Mouse (Mus musculus): ENCODE results near the gene Agrp. TPM values are rescaled to one million over a fixed set of nuclear protein-coding genes. Genes with fewer than 3 reads are reported as not detected.
"Not testable (repeated sequence)": the region's sequence is repeated elsewhere in the genome, so short reads cannot be mapped to it uniquely, and the experiment has no call there.

The Agrp gene
- polyA plus RNA-seq, 1 experiment from 2014 or later: 1.2 TPM

DNA sequence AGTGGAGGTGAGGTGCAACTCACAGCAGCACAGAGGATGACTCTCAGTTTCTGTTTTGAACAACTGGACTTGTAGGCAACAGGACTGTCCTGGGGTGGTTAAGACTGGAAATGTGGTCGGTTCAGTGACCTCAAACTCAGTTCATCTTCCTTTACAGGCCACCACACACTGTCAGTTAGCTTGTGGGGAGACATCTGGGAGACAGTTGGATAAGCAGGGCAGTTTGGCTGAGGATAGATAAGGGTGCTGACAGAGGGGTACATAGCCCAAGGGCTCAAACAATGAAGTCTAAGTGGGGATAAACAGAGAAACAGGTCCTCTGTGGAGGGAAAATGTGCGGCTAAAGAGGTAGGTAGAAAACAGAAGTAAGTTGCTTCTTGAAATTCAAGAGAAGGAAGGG is 27.8 kb downstream of the Agrp start:
- no peaks in the 10 kb centered on the region for H3K9me3 ChIP-seq (replicated peaks)
- ATAC-seq (ENCODE audit: low FRiP score): no peak
- H3K27ac ChIP-seq (replicated peaks): no peak overlapping the region
- no peaks in the 10 kb centered on the region for H3K36me3 ChIP-seq
- peaks cover 18% of the 10 kb centered on the region for H3K27me3 ChIP-seq (replicated peaks)
- no peak overlapping the region for H3K4me2 ChIP-seq
- no peak overlapping the region for H3K4me3 ChIP-seq (replicated peaks)
- 82% methylated on average over 2 of the region's 2 CpGs for WGBS
- H3K9ac ChIP-seq (replicated peaks): no peak overlapping the region
- peaks cover 51% of the 10 kb centered on the region for H3K4me1 ChIP-seq

DNA sequence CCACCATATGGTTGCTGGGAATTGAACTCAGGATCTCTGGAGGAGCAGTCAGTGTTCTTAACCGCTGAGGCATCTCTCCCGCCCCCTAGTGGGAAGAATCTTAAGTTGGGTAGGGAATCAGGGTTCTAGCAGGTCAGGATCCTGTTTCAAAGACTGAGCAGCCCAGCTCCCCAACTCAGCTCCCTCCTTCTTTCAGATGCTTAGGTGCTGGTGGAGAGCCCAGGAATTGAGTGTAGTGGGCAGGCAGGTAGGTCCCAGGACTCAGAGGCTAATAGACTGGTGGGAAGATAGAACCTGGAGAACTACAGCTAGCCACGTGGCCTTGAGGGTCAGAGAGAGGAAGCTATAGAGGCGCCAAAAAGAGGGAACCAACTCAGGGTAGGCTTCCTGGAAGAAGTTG is 29.5 kb downstream of the Agrp start:
- Histone ChIP-seq H3K36me3 (no peaks in the 10 kb centered on the region), H3K4me3 (replicated peaks) (no peak overlapping the region), H3K27me3 (replicated peaks) (peaks cover 15% of the 10 kb centered on the region), H3K9me3 (replicated peaks) (no peaks in the 10 kb centered on the region), H3K4me2 (peak overlapping the region; percentile 87; the same call in 1 of the 2 replicates), H3K4me1 (peaks cover 36% of the 10 kb centered on the region), H3K27ac (replicated peaks) (no peak overlapping the region), H3K9ac (replicated peaks) (no peak overlapping the region)
- no peak for ATAC-seq (ENCODE audit: low FRiP score)
- 40% methylated on average over 4 of the region's 4 CpGs for WGBS

DNA sequence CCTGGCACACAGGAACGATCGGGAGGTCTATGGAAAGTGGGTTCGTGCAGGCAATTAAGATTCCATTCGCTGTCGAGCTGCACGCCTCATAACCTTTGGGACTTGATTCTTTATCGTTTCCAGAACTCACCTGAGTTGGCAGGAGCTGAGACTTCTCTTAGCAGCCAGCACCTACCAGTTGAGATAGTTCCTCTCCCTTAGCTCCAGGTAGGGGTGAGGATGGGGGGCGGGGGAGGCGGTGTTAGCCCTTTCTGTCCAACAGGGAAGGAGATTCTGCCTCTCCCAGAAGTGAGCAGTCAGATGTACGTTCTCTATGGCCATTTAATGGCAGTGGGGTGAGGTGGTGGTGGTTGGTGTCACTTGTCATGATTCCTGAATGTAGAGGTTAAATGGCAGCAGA is 30.1 kb downstream of the Agrp start:
- H3K4me1 ChIP-seq: peaks cover 33% of the 10 kb centered on the region
- H3K4me3 ChIP-seq (replicated peaks): peak overlapping the region; percentile 67
- no peaks in the 10 kb centered on the region for H3K36me3 ChIP-seq
- peaks cover 9% of the 10 kb centered on the region for H3K27me3 ChIP-seq (replicated peaks)
- WGBS: 4% methylated on average over 10 of the region's 10 CpGs
- H3K9ac ChIP-seq (replicated peaks): peak overlapping the region; percentile 88
- no peak for ATAC-seq (ENCODE audit: low FRiP score)
- H3K4me2 ChIP-seq: peak overlapping the region; percentile 87
- no peaks in the 10 kb centered on the region for H3K9me3 ChIP-seq (replicated peaks)
- H3K27ac ChIP-seq (replicated peaks): peak overlapping the region; percentile 91

DNA sequence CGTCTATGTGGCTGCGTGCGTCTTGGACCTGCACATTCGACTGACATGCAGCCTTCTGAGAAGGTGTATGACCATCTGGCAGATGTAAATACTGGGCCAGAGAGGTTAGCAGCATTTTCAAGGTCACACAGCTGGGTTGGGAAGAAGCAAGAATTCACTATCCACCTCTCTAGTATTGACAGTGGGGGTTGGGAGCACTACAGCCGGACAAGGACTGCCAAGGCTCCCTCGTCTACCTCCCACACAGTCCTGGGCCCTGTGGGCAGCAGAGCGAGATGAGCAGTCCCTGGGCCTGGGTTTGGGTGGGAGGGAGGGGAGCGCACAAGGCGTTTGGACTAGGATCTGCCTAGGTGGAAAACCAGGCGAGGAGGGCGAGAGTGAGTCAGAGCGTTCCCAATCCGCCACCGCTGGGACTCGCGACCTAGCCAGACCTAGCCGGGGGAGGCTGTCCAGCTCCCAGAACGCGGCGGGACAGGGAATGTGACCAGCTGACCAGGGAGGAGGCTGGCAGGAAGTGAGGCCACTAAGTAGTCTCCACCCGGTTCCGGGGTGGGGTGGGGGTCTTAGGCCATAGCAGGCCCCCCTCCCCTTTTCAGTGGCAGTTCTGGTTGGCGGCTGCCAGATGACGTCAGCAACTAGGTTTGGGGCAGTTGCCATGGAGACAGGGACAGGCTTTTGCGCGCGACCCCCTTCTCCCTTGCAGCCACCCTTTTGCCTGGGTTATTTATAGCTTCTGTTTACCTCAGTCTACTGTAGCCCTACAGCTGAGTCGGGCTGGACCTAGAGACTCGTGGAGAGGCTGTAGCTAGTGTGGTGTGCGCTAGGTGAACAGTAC is 30.8 kb downstream of the Agrp start:
- peaks cover 2% of the 10 kb centered on the region; the same call in 1 of the 2 replicates for H3K27me3 ChIP-seq (replicated peaks)
- WGBS: 1% methylated on average over 30 of the region's 30 CpGs
- peak overlapping the region; percentile 87 for H3K4me2 ChIP-seq
- H3K4me1 ChIP-seq: peaks cover 33% of the 10 kb centered on the region
- peak overlapping the region; percentile 67 for H3K4me3 ChIP-seq (replicated peaks)
- H3K36me3 ChIP-seq: no peaks in the 10 kb centered on the region
- H3K27ac ChIP-seq (replicated peaks): peak overlapping the region; percentile 91
- no peaks in the 10 kb centered on the region for H3K9me3 ChIP-seq (replicated peaks)
- H3K9ac ChIP-seq (replicated peaks): peak overlapping the region; percentile 88
- ATAC-seq (ENCODE audit: low FRiP score): peak; percentile 70

DNA sequence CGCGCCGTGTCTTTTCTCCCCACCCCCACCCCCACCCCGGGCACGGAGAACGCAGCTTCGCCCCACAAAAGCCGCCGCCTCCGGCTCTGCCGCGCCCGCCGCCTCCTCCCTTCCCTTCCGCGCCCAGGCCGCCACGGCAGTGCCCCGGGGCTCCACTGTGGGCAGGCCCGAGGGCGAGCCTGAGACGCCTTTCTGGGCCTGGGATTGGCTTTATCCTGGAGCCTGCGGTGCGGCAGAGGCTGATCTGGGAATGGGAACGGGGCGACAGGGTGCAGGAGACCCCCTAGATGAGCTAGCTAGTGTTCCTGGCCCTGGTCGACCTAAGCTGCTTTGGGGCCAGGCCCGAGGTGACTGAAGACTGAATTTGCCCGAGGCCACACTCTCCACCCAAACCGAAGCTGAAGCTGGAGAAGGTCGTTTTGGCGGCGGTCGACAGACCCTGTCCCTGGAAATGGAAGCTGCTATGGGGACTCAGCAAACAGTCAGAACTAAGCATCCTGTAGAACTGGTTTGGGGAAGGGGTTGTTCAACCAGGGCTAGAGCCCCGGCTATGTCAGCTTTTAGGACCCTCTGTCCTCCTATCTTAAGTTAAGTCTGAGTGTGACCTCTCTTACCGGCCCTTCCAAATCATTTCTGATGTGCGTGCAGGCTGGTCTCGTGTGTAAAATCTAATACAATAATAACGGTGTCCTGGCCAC is 31.6 kb downstream of the Agrp start:
- under 1% methylated on average over 29 of the region's 39 CpGs for WGBS
- H3K9ac ChIP-seq (replicated peaks): peak overlapping the region; percentile 88
- peak; percentile 64 for ATAC-seq (ENCODE audit: low FRiP score)
- H3K27ac ChIP-seq (replicated peaks): peak overlapping the region; percentile 91
- H3K4me2 ChIP-seq: peak overlapping the region; percentile 87
- H3K4me3 ChIP-seq (replicated peaks): peak overlapping the region; percentile 67
- no peaks in the 10 kb centered on the region for H3K36me3 ChIP-seq
- no peaks in the 10 kb centered on the region; the same call in 1 of the 2 replicates for H3K27me3 ChIP-seq (replicated peaks)
- H3K4me1 ChIP-seq: peaks cover 33% of the 10 kb centered on the region
- H3K9me3 ChIP-seq (replicated peaks): no peaks in the 10 kb centered on the region

DNA sequence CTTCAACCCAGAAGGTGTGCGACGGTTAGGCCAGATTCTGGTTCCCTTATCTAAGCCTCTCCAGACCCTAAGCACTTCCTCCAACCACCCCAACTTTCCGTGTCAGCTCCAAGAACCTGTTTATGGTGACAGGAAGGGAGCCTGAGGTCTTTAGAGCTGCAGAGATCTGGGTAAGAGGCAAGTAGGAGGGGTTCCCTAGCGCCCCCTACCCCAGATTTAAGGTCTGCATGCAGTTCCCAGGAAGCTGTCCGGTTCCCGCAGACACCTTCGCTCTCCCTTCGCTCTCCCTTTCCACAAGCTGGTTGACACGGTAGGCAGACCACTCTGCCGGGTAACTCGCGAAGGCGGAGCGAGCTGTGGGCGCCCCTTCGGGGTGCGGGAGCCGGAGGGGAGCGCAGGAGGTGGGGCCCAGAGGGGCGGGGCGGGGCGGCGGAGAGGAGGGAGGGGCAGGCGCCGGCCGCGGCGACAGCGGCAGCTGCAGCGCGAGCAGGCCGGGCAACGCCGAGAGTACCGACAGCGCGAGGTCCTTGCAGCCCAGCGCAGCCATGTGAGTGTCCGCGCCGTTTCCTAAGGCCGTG is 32.3 kb downstream of the Agrp start, which contains the start of gene Ripor1:
Gene Ripor1, plus strand, starts transcription at position 452 of the 578 bp plus-strand sequence.
- Histone ChIP-seq H3K4me1 (peaks cover 33% of the 10 kb centered on the region), H3K27ac (replicated peaks) (peak within 1 kb of the TSS; percentile 91), H3K9ac (replicated peaks) (peak within 1 kb of the TSS; percentile 88), H3K36me3 (no peaks in the 10 kb centered on the region), H3K9me3 (replicated peaks) (no peaks in the 10 kb centered on the region), H3K4me2 (peak within 1 kb of the TSS; percentile 87), H3K27me3 (replicated peaks) (no peaks in the 10 kb centered on the region), H3K4me3 (replicated peaks) (peak within 1 kb of the TSS; percentile 67)
- peak; percentile 83 for ATAC-seq (ENCODE audit: low FRiP score)
- WGBS: under 1% methylated on average over 36 of the region's 42 CpGs

DNA sequence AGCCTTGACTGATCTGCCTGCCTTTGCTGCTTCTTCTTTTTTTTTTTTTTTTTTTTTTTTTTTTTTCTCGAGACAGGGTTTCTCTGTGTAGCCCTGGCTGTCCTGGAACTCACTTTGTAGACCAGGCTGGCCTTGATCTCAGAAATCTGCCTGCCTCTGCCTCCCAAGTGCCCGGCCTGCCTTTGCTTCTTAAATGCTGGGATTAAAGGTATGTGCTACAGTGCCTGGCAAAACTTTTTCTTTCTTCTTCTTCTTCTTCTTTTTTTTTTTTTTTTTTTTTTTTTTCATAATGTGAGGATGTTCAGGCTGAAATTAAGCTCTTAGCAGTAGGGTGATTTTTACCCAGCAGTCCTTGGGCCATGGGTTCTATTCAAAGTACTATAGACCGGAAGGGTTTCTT is 34.7 kb downstream of the Agrp start:
- not testable (repeated sequence) for H3K27me3 ChIP-seq (replicated peaks); H3K36me3 ChIP-seq; H3K27ac ChIP-seq (replicated peaks); H3K4me3 ChIP-seq (replicated peaks); H3K9ac ChIP-seq (replicated peaks); H3K9me3 ChIP-seq (replicated peaks); ATAC-seq (ENCODE audit: low FRiP score); H3K4me2 ChIP-seq
- H3K4me1 ChIP-seq: peaks cover 24% of the 10 kb centered on the region
- WGBS: 87% methylated on average over 3 of the region's 3 CpGs

DNA sequence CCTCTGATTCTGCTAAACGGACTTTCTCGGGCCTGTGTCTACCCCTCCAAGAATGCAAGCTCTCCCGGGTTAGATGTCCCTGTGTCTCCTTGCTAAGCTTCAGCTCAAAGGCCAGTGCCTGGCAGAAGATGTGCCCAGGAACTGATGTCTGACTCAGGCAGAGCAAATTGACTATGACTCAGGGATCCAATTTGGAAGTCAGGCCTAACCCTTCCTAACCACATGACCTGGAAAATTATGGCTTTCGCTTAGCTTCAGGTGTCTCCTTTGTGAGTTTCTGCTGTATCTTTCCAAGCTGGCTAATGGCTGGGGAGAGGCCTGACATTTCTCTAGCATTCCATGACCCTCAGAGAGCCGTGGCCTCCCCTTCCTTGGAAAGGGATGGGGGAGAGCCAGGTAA is 35.9 kb downstream of the Agrp start:
- ATAC-seq (ENCODE audit: low FRiP score): no peak
- H3K4me1 ChIP-seq: peaks cover 15% of the 10 kb centered on the region
- no peak overlapping the region for H3K4me2 ChIP-seq
- no peaks in the 10 kb centered on the region for H3K9me3 ChIP-seq (replicated peaks)
- WGBS: 78% methylated on average over 5 of the region's 5 CpGs
- H3K36me3 ChIP-seq: no peaks in the 10 kb centered on the region
- no peaks in the 10 kb centered on the region for H3K27me3 ChIP-seq (replicated peaks)
- H3K4me3 ChIP-seq (replicated peaks): no peak overlapping the region
- no peak overlapping the region for H3K27ac ChIP-seq (replicated peaks)
- H3K9ac ChIP-seq (replicated peaks): no peak overlapping the region

DNA sequence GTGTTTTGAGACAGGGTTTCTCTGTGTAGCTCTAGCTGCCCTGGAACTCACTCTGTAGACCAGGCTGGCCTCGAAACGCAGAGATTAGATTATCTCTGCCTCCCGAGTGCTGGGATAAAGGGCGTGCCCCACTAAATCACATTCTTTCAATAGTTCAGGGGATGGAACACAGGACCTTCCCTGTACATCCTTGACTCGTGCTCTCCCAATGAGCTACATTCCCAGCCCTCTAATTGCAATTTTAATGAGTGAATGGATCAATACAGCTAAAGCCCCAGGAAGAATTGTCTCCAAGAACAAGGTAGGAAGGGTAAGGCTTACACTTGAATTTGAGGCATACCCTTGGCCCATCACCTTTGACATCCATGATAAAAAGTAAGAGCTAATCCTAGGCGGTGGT is 38.4 kb downstream of the Agrp start:
- no peak overlapping the region for H3K4me3 ChIP-seq (replicated peaks)
- no peaks in the 10 kb centered on the region for H3K27me3 ChIP-seq (replicated peaks)
- H3K27ac ChIP-seq (replicated peaks): no peak overlapping the region
- no peak overlapping the region for H3K4me2 ChIP-seq
- 83% methylated on average over 6 of the region's 6 CpGs for WGBS
- no peak overlapping the region for H3K9ac ChIP-seq (replicated peaks)
- ATAC-seq (ENCODE audit: low FRiP score): no peak
- H3K9me3 ChIP-seq (replicated peaks): no peaks in the 10 kb centered on the region
- no peaks in the 10 kb centered on the region for H3K36me3 ChIP-seq
- H3K4me1 ChIP-seq: peaks cover 8% of the 10 kb centered on the region; the same call in 1 of the 2 replicates

DNA sequence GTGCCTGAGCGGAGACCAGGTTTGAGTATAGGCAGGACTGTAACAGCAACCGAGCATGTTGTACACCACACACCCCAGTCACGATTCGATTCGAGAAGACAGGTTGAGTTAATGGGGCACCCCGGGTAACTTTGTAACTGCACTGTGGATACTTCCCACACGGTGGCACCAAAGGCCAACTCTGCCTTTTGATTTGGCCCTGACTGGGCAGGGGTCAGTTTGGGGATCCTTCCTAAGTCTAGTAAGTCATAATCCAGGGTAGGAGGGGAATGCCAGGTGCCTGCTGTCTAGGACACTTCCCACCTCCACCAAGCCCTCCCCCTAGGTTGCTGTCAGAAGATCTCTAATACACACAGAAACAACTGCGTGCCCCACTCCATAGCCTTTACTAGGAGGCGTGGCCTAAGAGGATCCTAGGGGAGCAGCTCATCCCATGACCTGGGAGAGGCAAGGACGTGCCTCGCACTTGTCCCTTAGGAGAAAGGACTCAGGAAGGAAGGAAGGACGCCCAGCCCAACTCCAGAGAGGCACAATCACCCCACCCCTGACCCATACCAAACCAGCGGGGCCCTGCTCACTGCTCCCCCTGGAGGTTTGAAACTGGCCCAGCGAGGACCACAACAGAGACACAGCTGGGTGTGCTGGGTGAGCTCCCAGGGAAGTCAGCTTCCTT is 40.7 kb downstream of the Agrp start:
- no peak overlapping the region for H3K27ac ChIP-seq (replicated peaks)
- peaks cover 10% of the 10 kb centered on the region; the same call in 1 of the 2 replicates for H3K4me1 ChIP-seq
- H3K36me3 ChIP-seq: no peaks in the 10 kb centered on the region
- no peaks in the 10 kb centered on the region for H3K9me3 ChIP-seq (replicated peaks)
- WGBS: 9% methylated on average over 14 of the region's 14 CpGs
- peak overlapping the region; percentile 41 for H3K4me2 ChIP-seq
- no peaks in the 10 kb centered on the region for H3K27me3 ChIP-seq (replicated peaks)
- no peak overlapping the region for H3K9ac ChIP-seq (replicated peaks)
- no peak; the same call in 1 of the 2 replicates for ATAC-seq (ENCODE audit: low FRiP score)
- H3K4me3 ChIP-seq (replicated peaks): no peak overlapping the region
